Mouse (Mus musculus) olfactory bulb, adult 2 months (tissue): ENCODE results near the gene Slk. TPM values are rescaled to one million over a fixed set of nuclear protein-coding genes. Genes with fewer than 3 reads are reported as not detected.

Source experiments
- H3K27ac ChIP-seq: fragments of 200-500 bp; 2 replicates; pipeline ENCODE4 v1.5.1; 2012; ENCODE audit warnings: low read depth, low read length; ENCODE audit not compliant: insufficient read depth
- H3K4me1 ChIP-seq: fragments of 200-500 bp; 2 replicates; pipeline ENCODE4 v1.6.1; 2012; ENCODE audit warnings: low read length; ENCODE audit not compliant: control insufficient read depth, insufficient read depth
- H3K4me3 ChIP-seq: fragments of 200-500 bp; 2 replicates; pipeline ENCODE4 v1.5.1; 2012; ENCODE audit warnings: mild to moderate bottlenecking, low read depth, low read length, moderate library complexity; ENCODE audit not compliant: insufficient read depth
- CTCF ChIP-seq: fragments of 200-500 bp; IDR thresholded peaks from 2 replicates; pipeline ENCODE4 v1.5.1; 2012; ENCODE audit warnings: low read depth, mild to moderate bottlenecking, low read length, moderate library complexity; ENCODE audit not compliant: insufficient read depth
- POLR2A ChIP-seq: fragments of 200-500 bp; IDR thresholded peaks from 2 replicates; pipeline ENCODE4 v1.6.1; 2012; ENCODE audit warnings: mild to moderate bottlenecking, low read depth, low read length, moderate library complexity; ENCODE audit not compliant: insufficient read depth
- WGBS: fragments of 180-500 bp; shearing (Covaris S2); methylation state at CpG from one replicate; pipeline ENCODE4 v1.1.7; 2018; 5-methylcytosine and 5-hydroxymethylcytosine counted together
- polyA plus RNA-seq: library from polyadenylated mRNA; stranded (reverse); fragments of >200 nt; gene quantifications from 2 replicates; pipeline ENCODE4 v1.2.4, GENCODE M21; 2012; ENCODE audit warnings: low replicate concordance; ENCODE audit not compliant: missing spikeins, insufficient read depth, insufficient read length

Gene Slk
- polyA plus RNA-seq, 1 experiment, result 165 TPM

- Histone ChIP-seq H3K4me1 (peaks cover 6% of the 10 kb centered on the region), H3K27ac (no peak overlapping the region), H3K4me3 (no peak overlapping the region)
- 89% methylated on average over 9 of the region's 9 CpGs for WGBS
- no peak for TF ChIP-seq CTCF
- TF ChIP-seq POLR2A, result no peak
Measured at GRCm38 (mm10) chr19:47659765-47660408, 80.4 kb downstream of the Slk start.

- Histone ChIP-seq H3K4me1 (0 out of 2 replicates have a peak, but pooled peaks cover 4% of the 10 kb centered on the region), H3K27ac (no peak overlapping the region), H3K4me3 (no peak overlapping the region)
- TF ChIP-seq POLR2A, result no peak
- no peak for TF ChIP-seq CTCF
- 58% methylated on average over 8 of the region's 8 CpGs for WGBS
Measured at GRCm38 (mm10) chr19:47667601-47668000, 88.1 kb downstream of the Slk start.

- TF ChIP-seq POLR2A, result no peak
- no peak for TF ChIP-seq CTCF
- no peak overlapping the region for H3K27ac ChIP-seq
- 86% methylated on average over 9 of the region's 9 CpGs for WGBS
Measured at GRCm38 (mm10) chr19:47668399-47668798, 88.9 kb downstream of the Slk start.

GRCm38 (mm10) chr19:47674419-47674818 is 94.9 kb downstream of the Slk start:
- TF ChIP-seq CTCF, result no peak
- no peak for TF ChIP-seq POLR2A
- 46% methylated on average over 8 of the region's 8 CpGs for WGBS

More at GRCm38 (mm10) chr19:47668399-47668798, 88.9 kb downstream of the Slk start:
- Histone ChIP-seq H3K4me3 (no peak overlapping the region), H3K4me1 (0 out of 2 replicates have a peak, but pooled peaks cover 4% of the 10 kb centered on the region)

GRCm38 (mm10) chr19:47678675-47679074 is 99.2 kb downstream of the Slk start:
- Histone ChIP-seq H3K4me1 (peaks cover 16% of the 10 kb centered on the region), H3K4me3 (no peak overlapping the region), H3K27ac (no peak overlapping the region)
- TF ChIP-seq POLR2A, result no peak
- no peak for TF ChIP-seq CTCF
- 36% methylated on average over 12 of the region's 12 CpGs for WGBS

More at GRCm38 (mm10) chr19:47674419-47674818, 94.9 kb downstream of the Slk start:
- H3K4me1 ChIP-seq, result peaks cover 14% of the 10 kb centered on the region
- H3K4me3 ChIP-seq, result no peak overlapping the region
- no peak overlapping the region for H3K27ac ChIP-seq

GRCm38 (mm10) chr19:47689592-47689991 is 110.1 kb downstream of the Slk start:
- Histone ChIP-seq H3K4me3 (no peak overlapping the region), H3K27ac (no peak overlapping the region), H3K4me1 (no peaks in the 10 kb centered on the region)
- WGBS, result 95% methylated on average over 7 of the region's 7 CpGs
- TF ChIP-seq CTCF (no peak), POLR2A (no peak)

- no peaks in the 10 kb centered on the region for H3K4me1 ChIP-seq
- whole genome bisulfite sequencing, result 92% methylated on average over 6 of the region's 6 CpGs
- H3K27ac ChIP-seq, result no peak within 1 kb of the TSS
- TF ChIP-seq CTCF (no peak), POLR2A (no peak)
- no peak within 1 kb of the TSS for H3K4me3 ChIP-seq
Measured at GRCm38 (mm10) chr19:47691994-47692393, 112.5 kb downstream of the Slk start, which contains the start of gene Col17a1. Col17a1 (minus strand) TSS chr19:47692094.

Other genes starting within 250 kb of the Slk start
- gene Sh3pxd2a, start 115.3 kb upstream of the Slk start, polyA plus RNA-seq, result not detected in 2 replicates
- not detected in 2 replicates for gene Stn1, start 42.2 kb upstream of the Slk start, polyA plus RNA-seq
- gene Col17a1, start 112.4 kb downstream of the Slk start, polyA plus RNA-seq, result not detected in 2 replicates
- not detected in 2 replicates for gene Sfr1, start 152.0 kb downstream of the Slk start, polyA plus RNA-seq